Mouse (Mus musculus) kidney, postnatal 14 days (tissue): ENCODE results near the gene Aph1a.
"Not testable (repeated sequence)": the region's sequence is repeated elsewhere in the genome, so short reads cannot be mapped to it uniquely, and the experiment has no call there.

Experiments
- DNase-seq: peaks from one replicate; pipeline ENCODE4 v3.0.0; 2022; ENCODE audit warnings: mixed read lengths

Aph1a gene

DNA sequence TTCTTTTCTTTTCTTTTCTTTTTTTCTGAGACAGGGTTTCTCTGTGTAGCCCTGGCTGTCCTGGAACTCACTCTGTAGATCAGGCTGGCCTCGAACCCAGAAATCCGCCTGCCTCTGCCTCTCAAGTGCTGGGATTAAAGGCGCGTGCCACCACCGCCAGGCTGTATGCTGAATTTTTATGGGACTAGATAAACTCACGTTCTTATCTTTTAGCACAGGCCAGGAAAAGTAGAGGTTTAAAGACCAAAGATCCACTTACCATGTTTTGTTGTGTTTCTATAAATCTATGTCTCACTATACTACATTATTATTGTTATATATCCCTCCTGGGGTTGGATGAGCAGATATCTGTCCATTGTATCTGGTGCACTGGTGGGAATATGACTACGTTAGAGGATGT, 29.7 kb downstream of the Aph1a start:
- DNase-seq = not testable (repeated sequence)

DNA sequence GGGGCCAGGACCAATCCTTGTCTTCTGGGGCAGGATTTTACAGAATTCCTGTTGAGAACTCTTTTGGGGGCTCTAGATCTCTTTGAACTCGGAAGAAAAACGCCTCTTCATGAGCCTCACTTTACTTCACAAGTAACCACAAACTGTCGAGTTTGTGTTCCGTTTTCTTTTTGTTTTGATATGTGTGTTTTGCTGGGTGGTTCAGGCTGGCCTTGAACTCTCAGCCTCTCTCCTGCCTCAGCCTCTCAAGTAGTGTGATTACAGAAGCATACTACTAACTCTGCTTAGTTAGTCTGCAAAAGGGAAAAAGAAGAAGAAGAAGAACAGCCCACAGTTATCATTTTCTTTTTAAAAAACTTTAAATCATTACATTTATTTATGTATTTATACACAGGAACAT, 30.4 kb downstream of the Aph1a start:
- DNase-seq = no peak

DNA sequence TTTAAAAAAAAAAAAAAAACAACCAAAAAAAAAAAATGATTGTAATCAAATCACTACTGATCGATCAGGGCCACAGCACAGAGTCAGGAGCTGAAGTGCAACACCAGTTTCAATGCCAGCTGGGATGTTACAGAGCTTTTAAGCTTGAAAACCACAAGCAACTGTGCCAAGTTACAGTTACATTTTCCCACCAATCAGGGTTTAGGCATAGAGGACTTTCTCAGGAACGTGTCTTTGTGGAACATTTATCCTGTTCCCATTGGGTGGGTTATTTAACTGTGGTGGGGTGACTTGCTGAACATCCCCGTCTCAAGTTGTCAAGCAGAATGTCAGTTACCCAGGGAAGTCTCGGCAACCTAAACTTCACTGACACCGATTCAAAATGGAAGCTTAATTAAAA, 31.3 kb downstream of the Aph1a start:
- no peak for DNase-seq

DNA sequence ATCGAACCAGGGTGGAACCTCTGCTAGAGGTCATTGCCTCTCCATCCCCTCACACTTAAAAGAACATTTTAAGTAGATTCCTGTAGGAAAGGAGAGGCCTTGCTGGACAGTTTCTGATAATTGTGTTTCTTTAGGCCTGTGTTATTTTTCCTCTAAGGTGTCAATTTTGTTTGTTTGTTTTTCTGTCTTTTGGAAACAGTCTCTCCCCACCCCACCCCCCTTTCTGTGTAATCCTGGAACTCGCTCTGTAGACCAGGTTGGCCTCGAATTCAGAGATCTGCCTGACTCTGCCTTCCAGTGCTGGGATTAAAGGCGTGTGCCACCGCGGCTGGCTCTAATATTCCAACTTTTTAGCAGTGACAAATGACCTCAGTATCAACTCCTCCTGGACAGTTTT, 34.5 kb downstream of the Aph1a start:
- no peak for DNase-seq

DNA sequence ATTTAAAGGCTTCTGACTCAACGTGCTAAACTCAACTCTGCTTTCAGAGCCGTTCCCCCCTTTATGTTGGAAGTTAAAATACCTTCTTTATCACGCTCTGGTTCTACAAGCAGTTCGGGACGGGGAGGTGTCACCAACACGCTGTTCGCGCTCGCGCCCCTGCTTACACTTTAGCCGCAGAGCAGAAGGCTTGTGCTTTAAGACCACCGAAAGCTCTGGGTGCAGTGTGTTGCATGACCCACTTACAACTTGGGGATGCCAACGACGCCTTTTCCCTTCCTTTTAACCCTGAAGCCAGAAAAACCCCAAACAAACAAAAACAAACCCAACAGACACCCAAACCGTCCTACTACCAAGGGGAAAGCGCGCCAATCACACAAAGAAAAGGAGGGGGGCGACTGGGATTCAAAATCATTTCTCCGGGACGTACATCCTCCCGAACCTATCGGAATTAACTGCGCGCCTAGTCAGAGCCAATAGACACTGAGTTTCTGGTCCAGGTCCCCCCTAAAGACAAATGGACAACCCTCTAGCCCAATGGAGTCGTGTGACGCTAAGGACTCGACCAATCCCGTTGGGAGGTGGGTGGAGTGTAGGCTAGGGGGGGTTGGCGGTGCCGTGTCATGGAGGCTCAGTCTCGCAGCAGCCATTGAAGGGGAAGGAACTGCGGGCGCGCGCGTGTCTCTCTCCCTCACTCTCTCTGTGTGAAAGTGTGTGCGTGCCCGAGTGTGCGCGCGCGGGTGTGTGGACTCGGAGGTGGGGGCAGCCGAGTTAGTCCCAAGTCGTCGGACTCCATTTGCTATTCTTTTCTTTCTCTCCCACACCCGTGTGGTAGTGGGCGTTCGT, 35.1 kb downstream of the Aph1a start, which contains the start of gene Anp32e:
Gene Anp32e, plus strand, starts transcription at position 589 of the 846 bp plus-strand sequence.
- peak; percentile 97 for DNase-seq

DNA sequence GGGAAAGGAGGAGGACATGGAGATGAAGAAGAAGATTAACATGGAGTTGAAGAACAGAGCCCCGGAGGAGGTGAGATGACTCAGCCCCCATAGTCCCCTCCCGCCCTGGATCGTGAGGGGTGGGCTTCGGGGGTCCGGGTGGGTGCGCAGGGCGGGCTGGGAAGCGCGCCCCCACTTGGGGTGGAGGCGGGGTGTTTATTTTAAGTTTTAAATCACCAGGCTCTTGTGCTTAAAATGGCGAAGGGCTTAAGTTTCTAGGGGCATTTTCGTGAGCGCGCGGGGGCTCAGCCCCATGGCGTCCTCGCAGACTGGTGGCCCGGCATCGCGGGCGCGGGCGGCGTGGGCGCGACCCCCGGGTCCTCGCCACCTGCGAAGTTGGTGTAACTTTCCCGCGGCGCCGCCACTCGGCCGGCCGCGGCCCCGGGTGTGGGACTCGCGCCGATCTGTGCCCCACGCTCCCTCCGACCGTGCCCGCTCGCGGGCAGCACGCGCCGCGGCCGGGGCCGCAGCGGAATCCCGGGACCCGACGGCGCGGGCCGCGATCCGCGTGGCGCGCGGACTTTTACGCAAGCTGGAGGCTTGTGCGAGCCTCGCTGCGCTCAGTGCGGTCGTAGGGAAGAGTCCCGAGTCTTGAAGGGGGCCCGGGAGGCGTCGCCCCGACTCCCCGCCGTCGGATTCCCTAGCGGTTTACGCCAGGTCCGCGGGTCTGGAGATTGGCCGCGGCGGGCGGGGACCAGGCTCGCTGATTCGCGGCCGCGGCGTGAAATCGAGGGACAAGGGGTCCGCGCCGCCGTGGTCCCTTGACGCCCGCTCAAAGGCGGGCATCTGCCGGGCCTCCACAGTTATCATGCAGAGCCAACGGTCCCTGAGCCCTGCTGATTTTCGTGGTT, 36.1 kb downstream of the Aph1a start:
- DNase-seq = peak; percentile 57

DNA sequence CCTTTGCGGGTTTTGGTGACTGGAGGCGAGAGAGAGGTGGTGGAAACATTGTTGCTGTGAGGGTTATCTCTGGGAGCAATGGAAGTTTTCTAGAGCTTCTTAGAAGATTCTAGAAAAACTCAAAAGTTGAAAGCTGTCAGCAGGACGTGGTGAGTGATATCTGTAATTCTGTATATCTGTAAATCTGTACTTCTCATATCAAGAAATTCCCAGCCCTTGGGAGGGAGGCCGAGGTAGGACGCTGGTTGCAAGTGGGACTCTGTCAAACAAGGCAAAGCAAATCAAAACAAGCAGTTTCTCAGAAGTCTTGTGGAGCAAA, 36.7 kb downstream of the Aph1a start:
- no peak for DNase-seq

DNA sequence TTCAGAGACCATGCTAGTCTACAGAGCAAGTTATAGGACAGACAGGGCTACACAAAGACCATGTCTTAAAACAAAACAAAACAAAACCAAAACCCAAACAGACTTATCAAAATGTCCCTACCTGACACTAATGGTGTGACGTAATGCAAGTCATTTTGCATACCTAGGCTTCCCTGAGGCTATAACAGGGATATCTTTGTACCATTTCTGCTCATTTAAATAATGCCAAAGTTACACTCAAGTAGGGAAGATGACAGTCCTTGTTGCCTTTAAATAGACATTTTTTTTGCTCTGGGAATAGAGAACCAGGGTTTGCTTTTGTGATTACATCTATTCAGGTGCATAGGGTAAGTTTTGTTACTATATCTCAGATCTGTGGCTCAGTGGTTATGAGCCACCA, 37.7 kb downstream of the Aph1a start:
- no peak for DNase-seq

DNA sequence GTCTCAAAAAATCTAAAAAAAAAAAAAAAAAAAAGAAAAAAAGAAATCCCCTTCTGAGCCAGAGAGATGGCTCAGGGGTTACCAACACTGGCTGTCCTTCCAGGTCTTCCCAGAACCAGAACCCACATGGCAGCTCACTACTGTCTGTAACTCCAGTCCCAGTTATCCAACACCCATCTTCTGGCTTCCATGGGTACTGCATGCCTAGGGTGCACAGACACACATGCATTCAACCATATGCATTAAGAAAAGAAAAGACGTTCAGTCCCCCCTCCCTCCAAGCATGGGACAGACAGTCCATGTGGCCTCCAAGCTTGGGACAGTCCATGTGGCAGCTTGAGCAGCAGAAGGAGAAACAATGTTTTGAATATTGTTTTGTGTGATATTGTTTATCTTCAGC, 38.4 kb downstream of the Aph1a start:
- DNase-seq = no peak

DNA sequence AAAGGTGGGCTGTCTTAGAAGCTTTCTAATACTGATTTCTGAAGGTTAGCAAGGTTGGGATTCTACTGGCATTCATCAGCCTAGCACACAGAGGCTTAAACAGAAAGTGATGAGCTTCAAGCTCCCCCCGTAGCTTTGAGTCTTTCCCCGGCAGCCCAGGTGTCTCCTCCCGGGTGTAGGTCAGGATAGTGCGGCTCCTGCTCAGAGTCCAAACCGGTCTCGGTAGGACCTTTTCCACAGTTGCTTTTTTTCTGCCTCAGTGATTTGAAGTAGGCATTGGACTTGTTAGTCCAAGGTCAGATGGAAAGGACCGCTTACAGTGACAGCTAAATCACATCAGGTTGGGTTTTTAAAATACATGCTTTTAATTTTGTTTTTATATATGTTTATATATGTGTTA, 38.8 kb downstream of the Aph1a start:
- DNase-seq = peak; percentile 34

DNA sequence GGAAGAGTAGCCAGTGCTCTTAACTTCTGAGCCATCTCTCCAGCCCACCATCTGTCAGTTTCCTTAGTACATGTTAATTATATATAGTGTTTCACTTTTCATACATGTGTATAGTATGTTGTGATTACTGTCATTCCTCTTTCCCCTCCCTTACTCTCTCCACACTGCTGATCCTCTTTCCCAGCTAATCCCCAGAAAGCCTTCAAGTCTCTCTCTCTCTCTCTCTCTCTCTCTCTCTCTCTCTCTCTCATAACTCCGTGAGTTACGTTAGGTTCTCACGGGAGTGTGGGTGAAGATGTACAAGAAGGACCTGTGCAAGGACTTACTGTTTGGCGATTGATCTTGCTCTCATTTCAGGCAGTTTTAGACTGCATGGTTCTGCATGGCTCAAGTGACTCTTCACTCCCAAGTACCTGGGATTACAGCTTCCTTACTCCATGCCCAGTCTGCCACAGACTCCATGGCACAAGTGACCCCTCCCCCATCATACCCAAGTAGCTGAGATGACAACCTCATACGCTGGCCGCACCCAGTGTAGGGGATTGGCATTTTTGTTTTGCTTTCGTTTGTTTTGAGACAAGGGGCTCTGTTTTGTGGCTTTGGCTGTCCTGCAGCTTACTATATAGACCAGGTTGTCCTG, 39.5 kb downstream of the Aph1a start:
- DNase-seq = no peak

DNA sequence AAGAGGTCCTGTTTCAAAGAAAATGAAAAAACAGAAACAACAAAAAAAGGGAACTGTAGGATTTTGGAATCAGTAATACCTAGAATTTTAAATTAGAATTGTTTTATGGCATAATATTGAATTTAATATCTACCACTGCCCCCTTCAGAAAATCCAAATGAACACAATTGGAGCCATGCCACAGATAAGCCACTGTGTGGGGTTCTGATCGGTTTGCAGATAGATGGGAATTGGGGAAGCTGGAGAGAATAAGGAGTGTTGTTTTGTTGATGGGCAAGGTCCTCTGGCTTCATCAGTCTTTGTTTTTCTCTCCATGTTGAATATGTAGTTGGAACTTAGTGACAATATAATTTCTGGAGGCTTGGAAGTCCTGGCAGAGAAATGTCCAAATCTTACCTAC, 40.7 kb downstream of the Aph1a start:
- no peak for DNase-seq

DNA sequence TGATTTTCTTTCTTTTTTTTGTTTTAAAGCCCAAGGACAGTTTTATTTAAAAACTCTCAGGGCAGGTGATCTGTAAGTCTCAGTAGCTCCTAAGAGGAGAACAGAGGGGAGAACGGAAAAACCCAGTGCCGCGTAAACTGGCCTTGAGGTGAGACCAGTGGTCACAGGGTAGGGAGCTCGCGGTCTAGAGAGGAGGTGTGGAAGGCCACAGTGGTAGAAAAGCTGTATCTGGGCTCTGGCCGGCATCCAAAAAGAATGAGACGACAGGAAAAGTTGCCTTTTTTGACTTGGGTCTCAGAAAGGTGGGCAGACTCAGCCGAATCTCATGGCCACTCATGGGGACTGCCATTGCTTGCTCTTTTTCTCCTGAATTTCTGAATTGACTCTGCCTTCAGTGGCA, 44.4 kb downstream of the Aph1a start:
- no peak for DNase-seq

DNA sequence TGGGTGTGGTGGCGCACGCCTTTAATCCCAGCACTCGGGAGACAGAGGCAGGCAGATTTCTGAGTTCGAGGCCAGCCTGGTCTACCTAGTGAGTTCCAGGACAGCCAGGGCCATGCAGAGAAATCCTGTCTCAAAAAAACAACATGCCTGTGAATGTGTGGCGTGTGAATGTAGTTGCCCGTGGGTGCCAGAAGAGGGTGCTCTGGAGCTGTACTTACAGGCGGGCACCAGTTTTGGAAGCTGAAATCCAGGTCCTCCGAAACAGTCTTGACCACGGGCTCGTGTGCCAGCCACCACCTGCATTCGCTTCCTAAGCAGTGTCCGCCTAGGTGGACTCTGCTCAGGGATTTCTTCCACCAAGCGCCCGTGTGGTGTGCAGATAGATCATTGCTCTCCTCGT, 45.1 kb downstream of the Aph1a start:
- DNase-seq = no peak

DNA sequence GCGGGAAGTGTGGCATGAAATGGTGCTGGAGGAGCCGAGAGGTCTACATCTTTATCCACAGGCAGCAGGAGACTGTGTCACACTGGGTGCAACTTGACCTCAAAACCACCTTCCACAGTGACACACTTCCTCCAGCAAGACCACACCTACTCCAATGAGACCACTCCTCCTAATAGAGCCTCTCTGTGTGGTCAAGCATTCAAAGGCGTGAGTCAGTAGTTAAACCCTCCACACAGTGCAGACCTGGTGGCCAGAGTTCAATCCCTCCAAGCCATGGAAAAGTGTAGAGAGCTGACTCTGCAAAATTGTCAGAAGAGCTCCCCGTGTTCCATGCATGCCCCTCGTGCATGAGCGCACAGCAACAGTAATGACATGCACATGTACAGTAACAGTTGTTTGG, 49.0 kb downstream of the Aph1a start:
- DNase-seq = no peak

DNA sequence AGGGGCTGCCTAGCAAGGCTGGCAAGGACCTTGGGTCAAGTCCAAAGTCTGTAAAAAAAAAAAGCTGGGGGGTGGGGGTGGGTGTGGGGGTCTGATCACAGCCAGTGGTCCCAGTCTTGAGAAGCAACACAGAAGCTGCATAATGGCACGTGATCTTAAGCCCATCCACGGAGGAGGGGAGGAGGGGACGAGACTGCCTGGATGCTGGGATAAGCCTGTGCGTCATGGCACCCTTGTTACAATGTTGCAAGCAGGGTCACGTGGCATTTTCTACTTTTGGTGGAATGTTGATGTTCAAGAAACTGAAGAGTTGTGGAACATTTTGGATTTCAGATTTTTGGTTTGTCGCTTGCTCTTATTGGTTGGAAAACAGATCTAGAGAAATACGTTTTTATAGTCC, 49.5 kb downstream of the Aph1a start:
- no peak for DNase-seq

DNA sequence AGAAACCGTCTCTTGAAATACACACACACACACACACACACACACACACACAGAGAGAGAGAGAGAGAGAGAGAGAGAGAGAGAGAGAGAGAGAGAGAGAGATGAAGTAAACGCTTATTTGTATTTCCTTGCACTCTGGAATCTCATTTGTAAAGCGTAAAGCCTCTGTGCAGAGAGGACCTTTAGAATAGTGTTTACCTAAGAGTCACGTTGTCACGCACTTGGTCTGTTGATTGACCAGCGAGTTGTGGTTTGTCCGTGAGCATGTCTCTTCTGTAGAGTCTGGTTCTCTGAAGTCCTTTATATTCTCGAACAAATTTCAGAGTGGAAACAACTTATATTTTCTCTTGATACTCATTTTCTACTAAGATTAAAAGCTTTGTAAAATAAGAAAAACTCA, 51.0 kb downstream of the Aph1a start:
- DNase-seq = no peak

DNA sequence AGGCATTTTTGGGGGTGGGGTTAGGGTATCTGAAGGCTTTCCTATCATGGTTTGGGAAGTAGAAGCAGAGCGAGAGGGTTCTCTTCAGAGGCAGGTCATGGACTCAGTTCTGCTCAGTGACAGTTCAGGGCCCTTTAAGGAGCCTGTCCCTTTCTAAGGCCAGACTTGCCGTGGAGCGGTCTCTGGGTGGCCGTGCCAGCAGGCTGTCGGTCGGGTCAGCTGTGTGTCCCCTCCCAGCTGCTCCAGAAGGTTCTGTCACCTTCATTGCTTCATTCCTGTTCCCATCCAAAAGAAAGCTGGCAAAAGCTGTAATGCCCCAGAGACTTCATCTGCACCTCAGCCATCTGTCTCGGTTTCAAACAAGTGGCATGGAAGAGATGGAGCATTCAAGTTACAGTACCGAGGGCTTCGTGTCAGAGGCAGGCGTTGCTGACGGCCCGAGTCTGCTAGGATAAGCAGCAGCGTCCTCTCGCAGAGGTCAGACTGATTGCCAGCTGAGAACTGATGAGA, 52.0 kb downstream of the Aph1a start:
- DNase-seq = no peak
